Mouse (Mus musculus) E14TG2a.4 (cell line): ENCODE results near the gene Pmp22.

ENCODE experiments used
- CTCF ChIP-seq: conservative IDR thresholded peaks from 2 replicates; pipeline ENCODE4 v1.5.1; 2014; ENCODE audit warnings: low read length
- NANOG ChIP-seq: IDR thresholded peaks from 2 replicates; pipeline ENCODE4 v1.6.1; 2014; ENCODE audit warnings: borderline replicate concordance, low read length, mixed read lengths
- POU5F1 ChIP-seq: IDR thresholded peaks from 2 replicates; pipeline ENCODE4 v1.6.1; 2014; ENCODE audit warnings: low read length, borderline replicate concordance

DNA sequence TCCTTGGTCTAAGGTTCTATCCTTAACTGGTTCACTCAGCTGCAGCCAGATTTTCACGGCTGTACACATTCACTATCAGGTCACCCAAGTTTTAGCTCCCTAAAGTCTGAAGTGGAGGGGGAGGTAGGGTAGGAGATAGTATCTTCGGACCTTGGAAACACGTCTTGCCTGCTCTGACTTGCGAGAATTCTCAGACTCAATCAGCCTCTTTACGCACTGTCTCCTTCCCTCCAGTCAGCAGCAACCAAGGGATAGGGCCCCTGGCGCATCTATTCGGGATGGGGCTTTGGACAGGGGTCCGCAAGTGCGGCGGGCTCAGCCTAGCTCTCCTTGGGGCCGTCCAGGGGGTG, 3.3 kb downstream of the Pmp22 start:
- TF ChIP-seq CTCF (no peak), POU5F1 (no peak), NANOG (no peak)
